In genomic region chr8:111782671-111783394, GRCm38 (mm10) we compare ENCODE assay signal across 14 mouse cellular contexts. TPM values are rescaled to one million over a fixed set of nuclear protein-coding genes. Genes with fewer than 3 reads are reported as not detected.
DNase-seq lines count a peak whose midpoint lies in the region; ATAC-seq and TF ChIP-seq lines count a peak whose summit lies in the region.
"Had no signal": no experiment of that assay in that cellular context is flagged by ENCODE, and none has a peak within 500 bp of the region (broad histone marks: within the 10 kb centered on the region; RNA-seq: fewer than 3 reads in every experiment).

No protein-coding gene starts in this region.

- no peak for ATAC-seq in heart, postnatal 0 days (ENCODE audit: insufficient read depth, low read depth)
- no peak for ATAC-seq in midbrain, embryonic 16.5 days
- ATAC-seq in forebrain, postnatal 0 days: no peak
- ATAC-seq in stomach, embryonic 15.5 days (ENCODE audit: insufficient read depth, low FRiP score, low read depth): no peak
- ATAC-seq in kidney, embryonic 16.5 days (ENCODE audit: low FRiP score, low TSS enrichment): no peak
- ATAC-seq: CD4-positive, CD25-positive, alpha-beta regulatory T cell, adult 4 months had no signal

- peak; percentile 27; the same call in 1 of the 2 replicates for TF ChIP-seq CTCF in heart, postnatal 0 days (IDR thresholded peaks at IDR 0.05; ENCODE audit: low read depth)
- 0 out of 2 replicates have a peak, but pooled peaks have one; percentile 30 for TF ChIP-seq CTCF in forebrain, postnatal 0 days (IDR thresholded peaks at IDR 0.05; ENCODE audit: low read depth)

- H3K4me3 ChIP-seq in heart, postnatal 0 days (ENCODE audit: low read depth, low read length): no peak overlapping the region
- no peak overlapping the region for H3K4me3 ChIP-seq in midbrain, embryonic 10.5 days
- H3K4me3 ChIP-seq in midbrain, embryonic 16.5 days (ENCODE audit: low read depth, low read length): no peak overlapping the region
- H3K4me3 ChIP-seq in forebrain, postnatal 0 days (ENCODE audit: low read depth, low read length): no peak overlapping the region
- H3K4me3 ChIP-seq in stomach, embryonic 15.5 days (replicated peaks): no peak overlapping the region
- H3K4me3 ChIP-seq in kidney, embryonic 16.5 days (ENCODE audit: low read length): no peak overlapping the region
- H3K4me3 ChIP-seq: embryonic facial prominence, embryonic 15.5 days; limb, embryonic 15.5 days had no signal

- 62% methylated on average over 9 of the region's 9 CpGs for WGBS in heart, postnatal 0 days
- WGBS in midbrain, embryonic 10.5 days: 69% methylated on average over 9 of the region's 9 CpGs
- 52% methylated on average over 9 of the region's 9 CpGs for WGBS in midbrain, embryonic 16.5 days
- 54% methylated on average over 9 of the region's 9 CpGs for WGBS in forebrain, postnatal 0 days
- 73% methylated on average over 9 of the region's 9 CpGs for WGBS in stomach, embryonic 15.5 days
- WGBS in kidney, embryonic 16.5 days: 77% methylated on average over 9 of the region's 9 CpGs

- H3K9ac ChIP-seq in heart, postnatal 0 days (replicated peaks; ENCODE audit: low read depth, low read length): no peak overlapping the region
- H3K9ac ChIP-seq in midbrain, embryonic 16.5 days (ENCODE audit: low read depth, low read length): no peak overlapping the region
- H3K9ac ChIP-seq in forebrain, postnatal 0 days: no peak overlapping the region
- H3K9ac ChIP-seq in stomach, embryonic 15.5 days: no peak overlapping the region
- no peak overlapping the region for H3K9ac ChIP-seq in kidney, embryonic 16.5 days (replicated peaks; ENCODE audit: low read length)
- H3K9ac ChIP-seq: embryonic facial prominence, embryonic 15.5 days; limb, embryonic 15.5 days had no signal

- intact Hi-C loops in heart, postnatal 14 days (cut with DNase I): no loop called here

- no peak for DNase-seq in heart, postnatal 0 days (ENCODE audit: low spot score)
- no peak for DNase-seq in heart, postnatal 14 days
- no peak for DNase-seq in midbrain, embryonic 10.5 days (ENCODE audit: low spot score)
- no peak for DNase-seq in forebrain, postnatal 0 days
- DNase-seq: kidney, postnatal 10 days; lung, postnatal 36 days; right cerebral cortex, postnatal 4 days; thymus, postnatal 4 days had no signal

- H3K4me1 ChIP-seq in heart, postnatal 0 days (ENCODE audit: control insufficient read depth, insufficient read depth): peaks cover 49% of the 10 kb centered on the region
- H3K4me1 ChIP-seq in midbrain, embryonic 10.5 days: peaks cover 40% of the 10 kb centered on the region
- peaks cover 22% of the 10 kb centered on the region for H3K4me1 ChIP-seq in midbrain, embryonic 16.5 days (ENCODE audit: control insufficient read depth, insufficient read depth, low read length)
- peaks cover 15% of the 10 kb centered on the region; the same call in 1 of the 2 replicates for H3K4me1 ChIP-seq in forebrain, postnatal 0 days (ENCODE audit: insufficient read depth)
- peaks cover 9% of the 10 kb centered on the region; the same call in 1 of the 2 replicates for H3K4me1 ChIP-seq in stomach, embryonic 15.5 days
- H3K4me1 ChIP-seq in kidney, embryonic 16.5 days (ENCODE audit: insufficient read depth, low read length): peaks cover 8% of the 10 kb centered on the region; the same call in 1 of the 2 replicates

- no peaks in the 10 kb centered on the region for H3K27me3 ChIP-seq in heart, postnatal 0 days (ENCODE audit: control insufficient read depth, insufficient read depth, low read length)
- H3K27me3 ChIP-seq in midbrain, embryonic 10.5 days (ENCODE audit: low read depth, poor library complexity, severe bottlenecking): no peaks in the 10 kb centered on the region
- H3K27me3 ChIP-seq in midbrain, embryonic 16.5 days (ENCODE audit: control insufficient read depth, insufficient read depth, low read depth, low read length): no peaks in the 10 kb centered on the region
- no peaks in the 10 kb centered on the region for H3K27me3 ChIP-seq in forebrain, postnatal 0 days (ENCODE audit: insufficient read depth, low read length)
- no peaks in the 10 kb centered on the region for H3K27me3 ChIP-seq in stomach, embryonic 15.5 days (replicated peaks)
- H3K27me3 ChIP-seq in kidney, embryonic 16.5 days (ENCODE audit: insufficient read depth, low read length): no peaks in the 10 kb centered on the region
- H3K27me3 ChIP-seq: embryonic facial prominence, embryonic 15.5 days; limb, embryonic 15.5 days had no signal

- no peak for TF ChIP-seq EP300 in heart, postnatal 0 days (IDR thresholded peaks at IDR 0.05; ENCODE audit: low read depth)

- H3K27ac ChIP-seq in heart, postnatal 0 days (ENCODE audit: low read depth): no peak overlapping the region
- H3K27ac ChIP-seq in midbrain, embryonic 10.5 days (replicated peaks): peak overlapping the region; percentile 63
- H3K27ac ChIP-seq in midbrain, embryonic 16.5 days (ENCODE audit: low read length): no peak overlapping the region
- H3K27ac ChIP-seq in forebrain, postnatal 0 days (ENCODE audit: low read depth, low read length): no peak overlapping the region
- 0 out of 2 replicates have a peak overlapping the region, but pooled peaks have one; percentile 21 for H3K27ac ChIP-seq in stomach, embryonic 15.5 days
- H3K27ac ChIP-seq in kidney, embryonic 16.5 days (ENCODE audit: low read length): no peak overlapping the region
- H3K27ac ChIP-seq: embryonic facial prominence, embryonic 15.5 days; limb, embryonic 15.5 days had no signal

- H3K4me2 ChIP-seq in heart, postnatal 0 days (ENCODE audit: low read depth, low read length): no peak overlapping the region
- H3K4me2 ChIP-seq in midbrain, embryonic 16.5 days (ENCODE audit: low read length): no peak overlapping the region
- no peak overlapping the region for H3K4me2 ChIP-seq in forebrain, postnatal 0 days (ENCODE audit: low read depth)
- H3K4me2 ChIP-seq in stomach, embryonic 15.5 days: no peak overlapping the region
- H3K4me2 ChIP-seq in kidney, embryonic 16.5 days (replicated peaks; ENCODE audit: low read depth, low read length): no peak overlapping the region
- H3K4me2 ChIP-seq: embryonic facial prominence, embryonic 15.5 days; limb, embryonic 15.5 days had no signal

- H3K9me3 ChIP-seq in heart, postnatal 0 days (replicated peaks; ENCODE audit: control insufficient read depth, low read length): no peaks in the 10 kb centered on the region
- no peaks in the 10 kb centered on the region for H3K9me3 ChIP-seq in midbrain, embryonic 10.5 days (replicated peaks)
- H3K9me3 ChIP-seq in midbrain, embryonic 16.5 days (replicated peaks; ENCODE audit: control insufficient read depth, low read length, poor library complexity, severe bottlenecking): no peaks in the 10 kb centered on the region
- H3K9me3 ChIP-seq in forebrain, postnatal 0 days (ENCODE audit: low read length): no peaks in the 10 kb centered on the region
- no peaks in the 10 kb centered on the region for H3K9me3 ChIP-seq in stomach, embryonic 15.5 days
- no peaks in the 10 kb centered on the region for H3K9me3 ChIP-seq in kidney, embryonic 16.5 days (ENCODE audit: low read length)
- H3K9me3 ChIP-seq: embryonic facial prominence, embryonic 15.5 days; limb, embryonic 15.5 days had no signal

- H3K36me3 ChIP-seq in heart, postnatal 0 days (replicated peaks; ENCODE audit: control insufficient read depth, insufficient read depth, low read length): no peaks in the 10 kb centered on the region
- H3K36me3 ChIP-seq in midbrain, embryonic 10.5 days: peaks cover 21% of the 10 kb centered on the region
- H3K36me3 ChIP-seq in midbrain, embryonic 16.5 days (ENCODE audit: control insufficient read depth, insufficient read depth, low read length): no peaks in the 10 kb centered on the region
- H3K36me3 ChIP-seq in forebrain, postnatal 0 days (ENCODE audit: insufficient read depth): 0 out of 2 replicates have a peak, but pooled peaks cover 5% of the 10 kb centered on the region
- H3K36me3 ChIP-seq in stomach, embryonic 15.5 days: 0 out of 2 replicates have a peak, but pooled peaks cover 4% of the 10 kb centered on the region
- H3K36me3 ChIP-seq in kidney, embryonic 16.5 days (ENCODE audit: insufficient read depth, low read length): peaks cover 13% of the 10 kb centered on the region

RNA-seq across cellular contexts. Expression of gene Bcar1, which starts 39.2 kb away (rescaled TPM):
- total RNA-seq in heart, postnatal 0 days (2014; rRNA removed; ENCODE audit: low replicate concordance): 53.2 and 81.5 TPM in 2 replicates
- polyA plus RNA-seq in heart, postnatal 0 days (2015; fragmentation: Nextera tagmentation; extraction: Ambion mirVana): 25.6 and 27.9 TPM in 2 replicates
- 10 to 100 TPM; 27.1 to 35.7 TPM for total RNA-seq in heart, postnatal 14 days (2021)
- polyA plus RNA-seq in midbrain, embryonic 10.5 days (2016; fragmentation: Nextera tagmentation; extraction: Ambion mirVana): 52.4 and 53.7 TPM in 2 replicates
- polyA plus RNA-seq in midbrain, embryonic 16.5 days (2015; fragmentation: Nextera tagmentation; extraction: Ambion mirVana): 41.5 and 43.3 TPM in 2 replicates
- 53.4 and 60.3 TPM in 2 replicates for total RNA-seq in forebrain, postnatal 0 days (2014; rRNA removed)
- 43.4 and 47.0 TPM in 2 replicates for polyA plus RNA-seq in forebrain, postnatal 0 days (2015; fragmentation: Nextera tagmentation; extraction: Ambion mirVana)
- 38.7 and 39.7 TPM in 2 replicates for polyA plus RNA-seq in stomach, embryonic 15.5 days (2015; fragmentation: Nextera tagmentation; extraction: Ambion mirVana)
- polyA plus RNA-seq in kidney, embryonic 16.5 days (2015; fragmentation: Nextera tagmentation; extraction: Ambion mirVana): 49.6 and 60.1 TPM in 2 replicates

Comparison
In these comparisons a context has a peak if more than half of its experiments do, and no peak if none do; other contexts are left out.
1. H3K27ac ChIP-seq: peak in midbrain, embryonic 10.5 days (single experiment) and stomach, embryonic 15.5 days (single experiment); none in heart, postnatal 0 days (single experiment), midbrain, embryonic 16.5 days (single experiment), forebrain, postnatal 0 days (single experiment) and kidney, embryonic 16.5 days (single experiment).